Mouse (Mus musculus) forebrain, postnatal 0 days (tissue): Measurements from ENCODE around the gene Phf1. TPM values are rescaled to one million over a fixed set of nuclear protein-coding genes. Genes with fewer than 3 reads are reported as not detected.

Source experiments
- ATAC-seq: fragments of 200-750 bp; cut with Nextera tagmentation; 2 replicates; pipeline ENCODE4 v1.8.0; 2017; ENCODE audit warnings: mild to moderate bottlenecking, moderate library complexity
- DNase-seq: peaks from one replicate; pipeline ENCODE4 v3.0.0-alpha.2; 2015
- H3K27ac ChIP-seq: fragments of 300-500 bp; sonication (generic); 2 replicates; pipeline ENCODE4 v1.5.1; 2014; ENCODE audit warnings: low read depth, mild to moderate bottlenecking, antibody characterized with exemption, low read length, moderate library complexity, mixed read lengths
- H3K27me3 ChIP-seq: fragments of 300-500 bp; sonication (generic); 2 replicates; pipeline ENCODE4 v1.6.1; 2014; ENCODE audit warnings: mild to moderate bottlenecking, low read length, mixed read lengths; ENCODE audit not compliant: insufficient read depth
- H3K36me3 ChIP-seq: fragments of 300-500 bp; sonication (generic); 2 replicates; pipeline ENCODE4 v1.6.1; 2014; ENCODE audit warnings: mild to moderate bottlenecking, moderate library complexity; ENCODE audit not compliant: insufficient read depth
- H3K4me1 ChIP-seq: fragments of 300-500 bp; sonication (generic); 2 replicates; pipeline ENCODE4 v1.6.1; 2014; ENCODE audit warnings: antibody characterized with exemption; ENCODE audit not compliant: insufficient read depth
- H3K4me2 ChIP-seq: fragments of 300-500 bp; sonication (generic); 2 replicates; pipeline ENCODE4 v1.6.1; 2014; ENCODE audit warnings: low read depth, mild to moderate bottlenecking, moderate library complexity
- H3K4me3 ChIP-seq: fragments of 300-500 bp; sonication (generic); 2 replicates; pipeline ENCODE4 v1.5.1; 2014; ENCODE audit warnings: low read depth, low read length, mixed read lengths
- H3K9ac ChIP-seq: fragments of 300-500 bp; sonication (generic); 2 replicates; pipeline ENCODE4 v1.6.1; 2014; ENCODE audit warnings: mild to moderate bottlenecking
- H3K9me3 ChIP-seq: fragments of 300-500 bp; sonication (generic); 2 replicates; pipeline ENCODE4 v1.6.1; 2016; ENCODE audit warnings: low read length
- CTCF ChIP-seq: sonication (generic); IDR thresholded peaks from 2 replicates; pipeline ENCODE4 v1.5.1; 2016; ENCODE audit warnings: antibody characterized with exemption, control low read depth, low read depth
- WGBS: fragments of 180-500 bp; shearing (Covaris S2); extraction: QIAGEN DNeasy Blood & Tissue Kit; methylation state at CpG from one replicate; pipeline ENCODE4 v1.1.7; 2014; 5-methylcytosine and 5-hydroxymethylcytosine counted together
- polyA plus RNA-seq: library from polyadenylated mRNA; unstranded; fragments of >200 nt; fragmentation: Nextera tagmentation; extraction: Ambion mirVana; gene quantifications from 2 replicates; pipeline ENCODE4 v1.2.1, GENCODE M21; 2015
- total RNA-seq: library from RNA; depleted of rRNA; stranded (reverse); fragments of >200 nt; gene quantifications from 2 replicates; pipeline ENCODE4 v1.2.3, GENCODE M21; 2014

The Phf1 gene
- total and polyA plus RNA-seq, 2 experiments from 2014 or later: 24.1 to 35.4 TPM

- WGBS: 5% methylated on average over 33 of the region's 37 CpGs
- peak; percentile 35 for TF ChIP-seq CTCF
- Histone ChIP-seq H3K27me3 (no peaks in the 10 kb centered on the region), H3K4me1 (peaks cover 43% of the 10 kb centered on the region), H3K4me3 (peak overlapping the region; percentile 37), H3K36me3 (no peaks in the 10 kb centered on the region), H3K4me2 (peak overlapping the region; percentile 79), H3K27ac (peak overlapping the region; percentile 93), H3K9me3 (no peaks in the 10 kb centered on the region), H3K9ac (peak overlapping the region; percentile 53)
- peak; percentile 51 for DNase-seq
- peak; percentile 35 for ATAC-seq
Observed at GRCm38 (mm10) chr17:26946567-26946966, 13.7 kb downstream of the Phf1 start.

GRCm38 (mm10) chr17:26947231-26948100 lies 14.6 kb downstream of the Phf1 start:
- ATAC-seq (peak; percentile 37), DNase-seq (peak; percentile 67)
- WGBS: 19% methylated on average over 12 of the region's 12 CpGs
- Histone ChIP-seq H3K4me3 (peak overlapping the region; percentile 37), H3K4me2 (peak overlapping the region; percentile 79), H3K27ac (peak overlapping the region; percentile 93), H3K36me3 (no peaks in the 10 kb centered on the region), H3K27me3 (no peaks in the 10 kb centered on the region), H3K9ac (peak overlapping the region; percentile 53), H3K9me3 (no peaks in the 10 kb centered on the region), H3K4me1 (peaks cover 49% of the 10 kb centered on the region)
- TF ChIP-seq CTCF: no peak

- Histone ChIP-seq H3K4me3 (peak overlapping the region; percentile 70), H3K4me1 (peaks cover 51% of the 10 kb centered on the region), H3K4me2 (peak overlapping the region; percentile 74), H3K36me3 (peaks cover 8% of the 10 kb centered on the region; the same call in 1 of the 2 replicates), H3K27ac (peak overlapping the region; percentile 92), H3K27me3 (no peaks in the 10 kb centered on the region), H3K9me3 (no peaks in the 10 kb centered on the region), H3K9ac (peak overlapping the region; percentile 75)
- TF ChIP-seq CTCF: no peak
- ATAC-seq (peak; percentile 34; the same call in 1 of the 2 replicates), DNase-seq (peak; percentile 75)
- WGBS: 2% methylated on average over 46 of the region's 87 CpGs
Observed at GRCm38 (mm10) chr17:26948316-26949050, 15.6 kb downstream of the Phf1 start.

- peaks cover 8% of the 10 kb centered on the region; the same call in 1 of the 2 replicates for H3K36me3 ChIP-seq
- 7% methylated on average over 13 of the region's 14 CpGs for WGBS
- TF ChIP-seq CTCF: peak; percentile 58
- H3K4me3 ChIP-seq: peak overlapping the region; percentile 70
- H3K9me3 ChIP-seq: no peaks in the 10 kb centered on the region
- H3K27me3 ChIP-seq: no peaks in the 10 kb centered on the region
- DNase-seq: no peak
- H3K4me2 ChIP-seq: peak overlapping the region; percentile 74
- ATAC-seq: no peak
- peak overlapping the region; percentile 75 for H3K9ac ChIP-seq
- peak overlapping the region; percentile 92 for H3K27ac ChIP-seq
- peaks cover 53% of the 10 kb centered on the region for H3K4me1 ChIP-seq
Observed at GRCm38 (mm10) chr17:26949051-26949577, 16.3 kb downstream of the Phf1 start.

GRCm38 (mm10) chr17:26949866-26950265 lies 17.0 kb downstream of the Phf1 start:
- Histone ChIP-seq H3K4me2 (peak overlapping the region; percentile 74), H3K4me1 (peaks cover 53% of the 10 kb centered on the region), H3K9me3 (no peaks in the 10 kb centered on the region), H3K27me3 (no peaks in the 10 kb centered on the region), H3K9ac (peak overlapping the region; percentile 75; the same call in 1 of the 2 replicates), H3K36me3 (peaks cover 13% of the 10 kb centered on the region), H3K27ac (peak overlapping the region; percentile 92), H3K4me3 (peak overlapping the region; percentile 70)
- DNase-seq (no peak), ATAC-seq (no peak)
- WGBS: 27% methylated on average over 5 of the region's 5 CpGs
- no peak for TF ChIP-seq CTCF

- Histone ChIP-seq H3K4me1 (peaks cover 50% of the 10 kb centered on the region), H3K27ac (peak overlapping the region; percentile 92)
Observed at GRCm38 (mm10) chr17:26950560-26951288, 17.9 kb downstream of the Phf1 start.

More at GRCm38 (mm10) chr17:26950560-26951288, 17.9 kb downstream of the Phf1 start:
- DNase-seq (no peak), ATAC-seq (no peak)
- H3K4me2 ChIP-seq: peak overlapping the region; percentile 74
- no peak for TF ChIP-seq CTCF
- peak overlapping the region; percentile 70 for H3K4me3 ChIP-seq
- peaks cover 22% of the 10 kb centered on the region for H3K36me3 ChIP-seq
- no peaks in the 10 kb centered on the region for H3K27me3 ChIP-seq
- WGBS: 28% methylated on average over 7 of the region's 7 CpGs
- peak overlapping the region; percentile 55 for H3K9ac ChIP-seq
- no peaks in the 10 kb centered on the region for H3K9me3 ChIP-seq
